Comparison of ENCODE assay signal across 7 mouse cellular contexts in the genomic region with DNA sequence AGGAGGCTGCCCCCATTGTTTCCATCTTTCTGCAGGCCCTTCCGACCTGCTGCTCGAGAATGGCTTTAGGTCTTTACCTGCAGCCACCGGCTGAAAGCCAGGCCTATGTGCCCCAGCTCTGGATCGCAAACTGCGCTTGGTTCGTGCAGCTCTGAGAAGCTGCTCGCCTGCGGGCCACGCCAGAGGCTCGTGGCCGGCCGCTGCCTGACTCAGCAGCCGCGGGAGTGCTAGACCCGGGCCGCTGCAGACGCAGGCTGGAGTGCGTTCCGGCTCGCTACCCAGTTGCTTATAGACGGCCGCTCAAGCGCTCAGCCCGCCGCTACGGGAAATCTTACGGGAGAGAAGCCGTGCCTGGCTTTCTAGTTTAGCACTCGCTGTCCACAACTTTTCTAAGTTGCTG. TPM values are rescaled to one million over a fixed set of nuclear protein-coding genes. Genes with fewer than 3 reads are reported as not detected.
DNase-seq lines count a peak whose midpoint lies in the region; ATAC-seq and TF ChIP-seq lines count a peak whose summit lies in the region.

No protein-coding gene starts in this region.

- no peaks in the 10 kb centered on the region for H3K27me3 ChIP-seq in thymus, adult 2 months (ENCODE audit: control insufficient read depth, insufficient read depth, low read length)
- no peaks in the 10 kb centered on the region for H3K27me3 ChIP-seq in intestine, embryonic 14.5 days (replicated peaks; ENCODE audit: control insufficient read depth, insufficient read depth, low read length)

- no peak for TF ChIP-seq CTCF in thymus, adult 2 months (IDR thresholded peaks at IDR 0.05; ENCODE audit: borderline replicate concordance, control insufficient read depth, extremely low read depth, insufficient read depth, low read length, poor library complexity)

- H3K4me3 ChIP-seq in thymus, adult 2 months (ENCODE audit: control insufficient read depth, insufficient read depth, low read length): peak overlapping the region; percentile 95
- peak overlapping the region; percentile 95 for H3K4me3 ChIP-seq in intestine, embryonic 14.5 days (ENCODE audit: low read depth, low read length)

- H3K4me1 ChIP-seq in thymus, adult 2 months (replicated peaks; ENCODE audit: control insufficient read depth, insufficient read depth, low read length): peaks cover 31% of the 10 kb centered on the region
- H3K4me1 ChIP-seq in intestine, embryonic 14.5 days (replicated peaks; ENCODE audit: control insufficient read depth, insufficient read depth, low read length): peaks cover 24% of the 10 kb centered on the region

- H3K4me2 ChIP-seq in intestine, embryonic 14.5 days (ENCODE audit: low read length): peak overlapping the region; percentile 98

- DNase-seq in thymus, adult 2 months: peak; percentile 41
- DNase-seq in thymus, adult 18-20 months: no peak
- peak; percentile 40 for DNase-seq in embryo, embryonic 9.5 days (ENCODE audit: extremely low spot score)
- no peak for DNase-seq in intestine, embryonic 14.5 days (ENCODE audit: low spot score)
- DNase-seq in thymus, postnatal 0 days (ENCODE audit: low spot score): peak; percentile 30
- DNase-seq in cerebellum, adult 11-12 months: no peak

- no peaks in the 10 kb centered on the region for H3K36me3 ChIP-seq in thymus, adult 2 months (ENCODE audit: control insufficient read depth, insufficient read depth, low read length)
- H3K36me3 ChIP-seq in intestine, embryonic 14.5 days (ENCODE audit: control insufficient read depth, insufficient read depth, low read length): peaks cover 14% of the 10 kb centered on the region; the same call in 1 of the 2 replicates

- H3K9me3 ChIP-seq in intestine, embryonic 14.5 days (ENCODE audit: control insufficient read depth, low read length): no peaks in the 10 kb centered on the region

- no peak; the same call in 1 of the 2 replicates for ATAC-seq in intestine, embryonic 14.5 days (replicated peaks; ENCODE audit: low FRiP score, low TSS enrichment, low read depth)
- peak; percentile 20; the same call in 1 of the 2 replicates for ATAC-seq in megakaryocyte progenitor cell, adult 5-6 weeks (replicated peaks; ENCODE audit: poor library complexity)

- no peak for TF ChIP-seq POLR2A in thymus, adult 2 months (IDR thresholded peaks at IDR 0.05; ENCODE audit: control insufficient read depth, extremely low read depth, insufficient read depth, low read length, poor library complexity)

- H3K27ac ChIP-seq in thymus, adult 2 months (ENCODE audit: control insufficient read depth, insufficient read depth, low read length): peak overlapping the region; percentile 51
- H3K27ac ChIP-seq in intestine, embryonic 14.5 days (ENCODE audit: low read depth): peak overlapping the region; percentile 72

- peak overlapping the region; percentile 80 for H3K9ac ChIP-seq in intestine, embryonic 14.5 days (ENCODE audit: low read length)

- under 1% methylated on average over 29 of the region's 29 CpGs for WGBS in thymus, adult 2 months
- WGBS in intestine, embryonic 14.5 days: under 1% methylated on average over 29 of the region's 29 CpGs

RNA-seq across cellular contexts. Expression of gene Trim11, which starts 0.7 kb away (rescaled TPM):
- 114 and 119 TPM in 2 replicates for polyA plus RNA-seq in thymus, adult 2 months (2012; rRNA removed)
- polyA plus RNA-seq in intestine, embryonic 14.5 days (2014; fragmentation: Nextera tagmentation; extraction: Ambion mirVana): 16.5 and 19.6 TPM in 2 replicates
- 24.0 and 25.0 TPM in 2 replicates for total RNA-seq in megakaryocyte progenitor cell, adult 5-6 weeks (2015)
- 25.9 and 32.8 TPM in 2 replicates for total RNA-seq in megakaryocyte progenitor cell, adult 5-6 weeks (2017)
- 49.6 and 54.0 TPM in 2 replicates for polyA plus RNA-seq in thymus, postnatal 0 days (2015; fragmentation: Nextera tagmentation; extraction: Ambion mirVana)

RNA-seq across cellular contexts. Expression of gene Hist3h2a, which starts 22.7 kb away (rescaled TPM):
- 45.9 and 51.0 TPM in 2 replicates for polyA plus RNA-seq in thymus, adult 2 months (2012; rRNA removed)
- 28.7 and 30.3 TPM in 2 replicates for polyA plus RNA-seq in intestine, embryonic 14.5 days (2014; fragmentation: Nextera tagmentation; extraction: Ambion mirVana)
- total RNA-seq in megakaryocyte progenitor cell, adult 5-6 weeks (2015): 19.4 and 20.2 TPM in 2 replicates
- 223 and 238 TPM in 2 replicates for total RNA-seq in megakaryocyte progenitor cell, adult 5-6 weeks (2017)
- polyA plus RNA-seq in thymus, postnatal 0 days (2015; fragmentation: Nextera tagmentation; extraction: Ambion mirVana): 52.3 and 52.8 TPM in 2 replicates

RNA-seq across cellular contexts. Expression of gene Trim17, which starts 22.7 kb away (rescaled TPM):
- 0.31 and 0.47 TPM in 2 replicates for polyA plus RNA-seq in thymus, adult 2 months (2012; rRNA removed)
- polyA plus RNA-seq in intestine, embryonic 14.5 days (2014; fragmentation: Nextera tagmentation; extraction: Ambion mirVana): 0.24 and 0.28 TPM in 2 replicates
- 0.10 TPM in 1 of 2 replicates, not detected in the other for total RNA-seq in megakaryocyte progenitor cell, adult 5-6 weeks (2015)
- total RNA-seq in megakaryocyte progenitor cell, adult 5-6 weeks (2017): not detected in 2 replicates
- polyA plus RNA-seq in thymus, postnatal 0 days (2015; fragmentation: Nextera tagmentation; extraction: Ambion mirVana): 0.29 and 0.44 TPM in 2 replicates

RNA-seq across cellular contexts. Expression of gene Hist3h2ba, which starts 28.4 kb away (rescaled TPM):
- 47.2 and 96.5 TPM in 2 replicates for polyA plus RNA-seq in thymus, adult 2 months (2012; rRNA removed)
- polyA plus RNA-seq in intestine, embryonic 14.5 days (2014; fragmentation: Nextera tagmentation; extraction: Ambion mirVana): 24.9 and 26.3 TPM in 2 replicates
- total RNA-seq in megakaryocyte progenitor cell, adult 5-6 weeks (2015): 1.6 and 1.9 TPM in 2 replicates
- 1.8 and 2.3 TPM in 2 replicates for total RNA-seq in megakaryocyte progenitor cell, adult 5-6 weeks (2017)
- polyA plus RNA-seq in thymus, postnatal 0 days (2015; fragmentation: Nextera tagmentation; extraction: Ambion mirVana): 50.8 and 57.5 TPM in 2 replicates

RNA-seq across cellular contexts. Expression of gene Rnf187, which starts 38.4 kb away (rescaled TPM):
- polyA plus RNA-seq in thymus, adult 2 months (2012; rRNA removed): 335 and 488 TPM in 2 replicates
- 240 and 258 TPM in 2 replicates for polyA plus RNA-seq in intestine, embryonic 14.5 days (2014; fragmentation: Nextera tagmentation; extraction: Ambion mirVana)
- 65.8 and 66.4 TPM in 2 replicates for total RNA-seq in megakaryocyte progenitor cell, adult 5-6 weeks (2015)
- total RNA-seq in megakaryocyte progenitor cell, adult 5-6 weeks (2017): 70.6 and 83.6 TPM in 2 replicates
- 245 and 268 TPM in 2 replicates for polyA plus RNA-seq in thymus, postnatal 0 days (2015; fragmentation: Nextera tagmentation; extraction: Ambion mirVana)

Comparison
In these comparisons a context has a peak if more than half of its experiments do, and no peak if none do; other contexts are left out.
1. DNase-seq: peak in thymus, adult 2 months (single experiment), embryo, embryonic 9.5 days (single experiment) and thymus, postnatal 0 days (single experiment); none in thymus, adult 18-20 months (0 of 2), intestine, embryonic 14.5 days (single experiment) and cerebellum, adult 11-12 months (single experiment).